Mouse (Mus musculus): ENCODE data around the gene Glyatl3.

The Glyatl3 gene

DNA sequence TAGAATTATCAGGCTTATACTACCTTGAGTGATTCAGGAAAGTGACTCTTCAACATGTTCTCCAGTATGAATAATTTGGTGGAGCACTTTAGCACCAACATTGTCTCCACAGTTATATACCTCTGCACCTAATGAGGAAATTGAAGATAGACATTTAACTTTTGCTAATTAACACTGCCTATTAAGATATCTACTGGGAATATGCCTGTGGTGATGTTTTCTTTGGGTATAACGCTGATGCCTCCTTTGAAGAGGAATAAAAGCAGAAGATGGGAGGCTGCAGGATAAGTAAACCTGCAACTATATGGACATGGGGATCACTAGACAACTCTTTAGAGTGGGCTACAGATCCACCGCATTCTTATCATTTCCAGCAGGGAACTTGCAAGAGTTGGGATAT is at the start of gene Glyatl3:
Glyatl3 (minus strand) TSS at position 101 of the 400 bp plus-strand sequence.
- DNase-seq (ENCODE audit: low spot score in 2 of 2): no peak

DNA sequence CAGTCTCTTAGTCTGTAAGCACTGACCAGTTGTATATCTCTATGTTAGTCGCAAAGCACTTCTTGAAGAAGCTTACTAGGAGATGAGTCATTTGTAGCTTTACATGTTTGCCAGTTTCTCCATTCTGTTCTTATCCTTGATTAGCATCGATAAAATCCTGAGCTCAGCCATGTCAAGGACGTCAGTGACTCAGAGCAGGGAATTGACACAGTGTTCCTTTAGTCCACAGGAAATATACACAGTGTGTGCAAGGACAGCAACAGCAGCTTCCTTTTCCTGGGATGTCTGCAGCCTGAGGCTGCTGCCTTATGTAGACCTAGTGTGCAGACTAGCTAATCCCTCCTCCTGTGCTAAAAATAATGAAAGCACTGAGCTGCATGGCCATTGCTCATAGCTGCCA is 34.4 kb upstream of the Glyatl3 start:
- DNase-seq (ENCODE audit: low spot score in 2 of 2): no peak

DNA sequence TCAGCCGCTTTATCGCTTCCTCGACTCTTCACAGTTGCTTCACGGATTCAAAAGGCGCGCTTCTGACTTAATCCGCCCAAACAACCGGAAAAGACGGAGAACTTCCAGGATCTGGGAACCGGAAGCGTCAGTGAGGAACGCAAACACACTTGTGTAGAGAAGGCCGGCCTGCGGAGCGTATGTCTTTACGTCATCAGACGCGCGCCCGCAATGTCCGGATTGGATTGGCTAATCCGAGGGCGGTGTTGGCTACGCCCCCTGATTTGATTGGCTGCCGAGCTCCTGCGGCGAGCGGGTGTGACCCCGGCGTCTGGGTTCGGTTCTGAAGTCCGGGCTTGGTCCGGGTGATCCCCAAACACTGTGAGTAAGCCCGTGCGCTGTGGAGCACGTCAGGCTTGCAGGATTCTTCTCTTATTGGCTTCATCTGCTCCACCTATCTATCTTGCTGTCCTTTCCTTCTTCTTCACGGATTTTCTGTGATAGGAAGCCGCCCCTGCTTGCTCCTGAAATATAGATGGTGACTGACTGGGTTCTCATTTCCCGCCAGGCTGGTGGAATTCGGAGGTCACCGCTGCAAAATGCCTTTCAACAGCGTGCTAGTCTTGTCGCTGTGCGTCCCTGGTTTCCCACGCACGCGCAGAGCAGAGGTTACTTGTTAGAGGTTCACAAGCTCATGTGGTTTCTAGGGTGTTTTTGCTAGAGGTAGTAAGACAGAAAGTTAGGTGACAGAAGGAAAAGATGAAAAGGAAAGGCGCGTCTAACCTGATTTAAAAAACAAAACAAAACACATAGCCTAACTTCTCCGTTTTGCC is 20.5 kb upstream of the Glyatl3 start, which contains the start of the genes Mut and Cenpq:
Mut (plus strand) TSS at position 266 of the 812 bp plus-strand sequence.
Cenpq (minus strand) TSS at position 628 of the 812 bp plus-strand sequence.
- DNase-seq (ENCODE audit: low spot score in 2 of 2): peak; percentile 99 to 100

DNA sequence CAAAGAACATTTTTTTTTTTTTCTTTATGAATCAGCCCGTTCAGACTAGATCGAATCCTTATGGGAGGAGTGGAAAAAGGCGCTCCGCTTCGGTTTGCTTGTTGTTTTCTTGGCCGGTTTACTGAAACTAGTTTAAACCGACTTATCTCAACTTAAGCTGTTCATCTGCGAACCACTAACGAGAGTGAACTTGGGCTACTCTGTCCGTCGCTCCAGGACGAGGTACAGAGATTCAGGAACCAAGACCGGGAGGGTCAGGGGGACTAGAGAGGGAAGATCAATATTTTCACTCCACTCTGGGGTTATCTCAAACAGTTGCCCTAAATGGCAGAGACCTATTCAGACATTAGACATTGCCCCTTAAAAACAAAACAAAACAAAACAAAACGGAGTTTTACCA is 19.8 kb upstream of the Glyatl3 start:
- DNase-seq (ENCODE audit: low spot score in 2 of 2): peak in 1 of 2 experiments; percentile 2

DNA sequence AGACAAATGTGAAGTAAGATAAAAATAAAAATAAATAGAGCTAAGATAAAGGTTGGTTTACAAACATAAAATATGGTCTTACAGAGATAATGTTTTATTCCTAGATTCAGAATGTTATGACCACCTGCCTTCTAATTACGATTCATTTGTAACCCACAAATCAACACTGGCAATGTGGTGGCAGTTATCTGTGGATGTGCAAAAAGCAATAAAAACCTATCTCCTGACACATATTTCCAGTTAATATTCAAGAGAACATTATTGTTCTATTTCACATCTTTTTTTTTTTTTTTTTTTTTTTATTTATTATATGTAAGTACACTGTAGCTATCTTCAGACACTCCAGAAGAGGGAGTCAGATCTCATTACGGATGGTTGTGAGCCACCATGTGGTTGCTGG is 1.3 kb upstream of the Glyatl3 start:
- no peak for DNase-seq (ENCODE audit: low spot score in 2 of 2)

DNA sequence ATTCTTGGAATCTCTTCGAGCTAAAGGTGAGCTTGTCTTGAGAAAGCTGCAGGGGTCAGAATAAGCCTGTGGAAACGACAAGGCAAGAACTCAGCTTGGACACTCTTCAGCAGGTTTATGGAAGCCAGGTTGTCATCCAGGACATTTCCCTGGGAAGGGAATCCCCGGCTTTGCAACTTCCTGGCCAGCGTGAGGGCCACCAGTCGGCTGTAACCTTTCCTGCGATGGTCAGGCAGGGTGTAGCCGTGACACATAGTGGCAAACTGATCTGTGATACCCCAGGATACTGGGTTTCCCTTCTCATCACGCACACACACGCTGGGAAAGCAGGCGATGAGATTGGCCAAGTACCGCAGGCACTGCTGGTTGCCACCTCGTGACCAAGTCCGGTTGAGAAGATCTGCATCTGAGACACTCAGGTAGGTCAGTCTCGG is 9.4 kb downstream of the Glyatl3 start:
- DNase-seq (ENCODE audit: low spot score in 2 of 2): no peak

DNA sequence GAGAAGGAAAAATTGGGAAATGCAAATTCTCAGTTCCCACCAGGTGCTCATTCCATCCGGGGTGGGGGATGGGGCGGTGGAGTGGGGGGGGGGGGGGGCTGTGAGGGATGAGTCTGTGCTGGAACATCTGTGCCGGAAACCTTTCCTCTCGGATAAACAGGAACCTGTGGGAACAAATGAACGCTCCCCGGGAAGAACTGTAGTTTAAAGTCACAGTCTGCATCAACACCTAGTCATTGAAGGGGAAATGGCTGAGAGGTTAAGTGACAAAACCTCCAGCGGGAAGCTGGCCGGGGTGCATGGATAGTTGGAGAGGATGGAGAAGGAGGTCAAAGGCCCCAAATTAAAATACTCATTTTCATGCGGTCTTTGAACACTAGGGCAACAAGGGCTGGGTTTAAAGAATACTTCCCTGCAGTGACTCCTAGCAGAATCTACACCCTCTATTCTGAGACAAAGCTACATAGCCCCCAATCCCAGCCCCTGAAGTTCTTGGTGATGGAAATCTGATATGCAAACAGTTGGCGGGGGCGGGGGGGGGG is 10.0 kb downstream of the Glyatl3 start:
- no peak for DNase-seq (ENCODE audit: low spot score in 2 of 2)

DNA sequence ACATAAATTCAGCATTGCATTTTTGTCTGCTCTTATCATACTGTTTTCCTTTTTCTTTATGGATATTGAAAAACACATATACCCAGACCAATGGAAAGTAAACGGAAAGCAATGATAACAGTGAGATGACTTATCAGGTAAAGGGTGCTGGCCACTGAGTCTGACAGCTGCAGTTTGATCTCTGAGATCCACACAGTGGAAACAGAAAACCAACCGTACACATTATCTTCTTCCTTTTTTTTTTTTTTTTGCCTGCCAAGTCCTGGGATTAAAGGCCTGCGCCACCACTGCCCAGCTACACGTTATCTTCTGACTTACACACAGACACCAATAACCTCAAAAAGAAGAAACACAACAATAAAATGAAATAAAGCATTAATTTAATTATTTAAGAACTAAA is 10.8 kb downstream of the Glyatl3 start:
- DNase-seq (ENCODE audit: low spot score in 2 of 2): no peak

DNA sequence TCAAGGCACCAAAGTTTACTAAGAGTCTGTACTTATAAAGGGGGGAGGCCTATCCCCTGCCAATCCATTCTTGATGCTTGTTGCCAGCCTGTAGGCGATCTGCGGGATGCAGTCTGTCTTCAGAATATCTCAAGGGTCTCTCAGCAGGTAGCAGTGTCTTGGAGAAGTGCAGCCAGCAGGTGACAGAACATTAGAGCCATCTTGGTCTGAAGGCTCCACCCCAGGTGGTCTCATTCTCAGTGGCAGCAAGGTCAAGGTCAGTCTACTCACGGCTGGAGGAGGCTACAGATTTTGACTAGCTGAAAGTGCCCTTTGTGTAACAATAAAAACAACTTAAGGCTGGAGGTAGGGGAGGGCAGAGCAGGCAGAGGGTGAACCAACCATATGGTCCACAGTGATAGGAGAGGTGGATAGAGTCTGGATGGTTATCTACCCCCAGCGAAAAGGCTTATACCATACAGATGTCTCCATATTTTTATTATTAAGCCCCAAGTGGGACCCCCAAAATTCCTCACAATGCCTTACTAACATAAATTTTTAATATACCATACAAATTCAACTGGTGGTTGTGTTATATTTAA is 14.3 kb downstream of the Glyatl3 start:
- DNase-seq (ENCODE audit: low spot score in 2 of 2): no peak

DNA sequence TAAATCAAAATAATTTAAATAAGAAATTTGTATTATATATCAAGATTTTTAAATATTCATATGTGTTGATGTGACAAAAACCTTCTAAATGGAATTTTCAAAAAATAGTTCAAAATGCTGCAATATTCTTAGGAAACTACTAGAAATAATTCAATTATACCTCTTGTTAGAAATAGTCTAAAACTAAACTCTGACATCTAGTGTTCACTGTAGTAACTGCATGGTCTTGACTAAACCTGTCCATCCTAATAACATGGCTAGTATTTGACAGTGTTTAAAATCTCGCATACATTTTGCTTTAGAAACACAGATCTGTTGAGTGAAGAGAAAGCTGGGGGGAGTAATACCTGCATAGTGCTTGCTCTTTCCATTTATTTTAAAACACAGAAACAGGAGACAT is 17.3 kb downstream of the Glyatl3 start:
- DNase-seq (ENCODE audit: low spot score in 2 of 2): no peak

DNA sequence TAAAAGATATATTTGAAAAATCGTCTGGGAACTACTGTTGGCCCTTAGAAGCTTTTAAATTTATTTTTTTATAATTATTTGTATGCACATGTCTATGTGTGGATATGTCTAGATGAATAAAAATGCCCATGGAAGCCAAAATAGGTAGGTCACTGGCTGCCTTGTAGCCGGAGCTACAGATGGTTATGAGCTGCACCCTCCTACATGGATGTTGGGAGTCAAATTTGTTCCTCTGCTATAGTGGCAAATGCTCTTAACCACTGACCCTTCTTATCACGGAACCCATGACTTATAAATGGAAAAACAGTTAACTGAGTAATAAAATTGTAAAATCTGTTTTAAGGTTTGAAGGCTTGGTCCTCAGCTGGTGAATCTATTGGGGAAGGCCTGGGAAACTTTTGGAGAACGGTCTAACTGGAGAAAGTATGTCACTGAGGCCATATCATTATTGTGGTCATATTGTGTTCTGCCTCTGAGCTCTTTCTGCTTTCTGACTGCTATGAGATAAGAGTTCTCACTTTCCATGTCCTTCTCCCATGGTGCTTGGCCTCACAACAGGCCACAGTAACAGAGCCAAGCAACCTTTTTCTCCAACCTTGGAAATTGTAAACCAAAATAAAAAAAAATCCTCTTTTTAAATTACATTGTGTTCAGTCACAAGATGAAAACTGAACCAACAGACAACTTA is 26.2 kb downstream of the Glyatl3 start:
- DNase-seq (ENCODE audit: low spot score in 2 of 2): no peak

DNA sequence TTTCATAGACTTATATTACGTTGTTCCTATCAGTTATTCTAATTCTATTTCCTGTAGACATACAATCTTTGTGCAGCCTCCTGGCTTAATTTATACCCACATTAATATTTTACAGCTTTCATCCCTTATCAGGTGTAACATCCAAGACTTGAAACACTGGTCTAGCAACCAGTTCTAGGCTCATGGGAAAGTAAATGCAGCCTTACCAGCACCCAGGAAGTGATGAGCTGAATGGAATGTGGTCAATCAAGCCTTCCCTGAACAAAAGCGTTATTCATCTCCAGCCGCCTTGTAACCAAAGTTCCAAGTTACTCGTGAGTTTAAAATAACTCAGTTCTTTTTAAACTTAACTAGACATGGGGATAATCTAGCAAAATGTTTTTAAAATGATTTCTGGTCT is 29.0 kb downstream of the Glyatl3 start:
- DNase-seq (ENCODE audit: low spot score in 2 of 2): no peak

DNA sequence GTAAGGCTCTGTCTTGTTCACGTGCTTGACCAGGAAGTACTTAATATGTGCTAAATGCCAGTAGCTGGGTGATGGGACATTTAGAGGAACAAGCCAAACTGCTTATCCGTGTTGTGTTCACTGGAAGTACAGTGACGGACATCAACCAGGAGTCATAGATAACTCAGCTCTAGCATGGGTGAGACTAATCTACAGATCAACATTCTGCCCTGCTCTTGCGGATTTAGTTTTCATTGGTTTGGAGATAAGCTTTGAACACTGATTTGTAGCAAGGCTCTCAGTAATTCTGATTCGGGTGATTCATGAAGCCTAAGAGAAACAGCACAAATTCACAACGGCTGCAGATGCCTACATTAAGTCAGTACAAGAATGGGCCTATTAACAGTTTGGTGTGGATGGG is 32.0 kb downstream of the Glyatl3 start:
- no peak for DNase-seq (ENCODE audit: low spot score in 2 of 2)

DNA sequence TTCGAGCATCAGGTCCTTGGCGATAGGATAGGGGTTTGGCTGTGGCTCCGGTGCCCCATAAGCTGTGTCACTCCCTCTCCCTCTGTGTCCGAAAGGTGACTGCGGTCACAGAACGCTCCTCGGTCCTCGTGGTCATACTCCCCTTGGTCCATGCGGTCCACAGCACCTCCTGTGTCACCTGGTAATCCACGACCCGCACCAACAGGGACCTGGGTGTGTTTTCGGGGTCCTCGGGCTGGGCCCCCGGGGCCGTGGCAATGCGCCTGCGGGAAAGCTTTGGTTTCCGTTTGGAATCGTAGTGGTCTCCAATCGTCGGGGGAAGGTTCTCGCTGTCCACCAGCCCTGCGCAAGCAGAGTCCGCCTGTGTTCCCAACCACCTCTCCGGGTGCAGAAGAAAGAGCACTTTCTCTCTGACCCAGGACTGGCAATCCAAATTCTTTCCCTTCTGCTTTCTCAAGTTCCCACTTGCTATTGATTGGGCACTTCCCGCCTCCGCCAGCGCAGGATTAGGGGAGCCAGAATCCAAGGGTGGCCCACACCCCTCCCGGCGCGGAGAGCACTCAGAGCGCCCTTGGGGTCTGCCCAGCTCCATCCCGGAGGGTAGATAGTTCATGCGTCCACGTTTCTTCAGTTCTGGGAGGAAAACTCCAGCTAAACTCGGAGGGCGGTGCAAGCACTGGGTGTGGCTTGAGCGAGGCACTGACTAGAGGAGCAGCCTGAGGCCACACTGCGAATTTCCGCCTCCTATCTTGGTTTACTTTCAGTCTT is 34.0 kb downstream of the Glyatl3 start, which contains the start of gene 9130008F23Rik:
9130008F23Rik (minus strand) TSS at position 636 of the 768 bp plus-strand sequence.
- DNase-seq (ENCODE audit: low spot score in 2 of 2): no peak

DNA sequence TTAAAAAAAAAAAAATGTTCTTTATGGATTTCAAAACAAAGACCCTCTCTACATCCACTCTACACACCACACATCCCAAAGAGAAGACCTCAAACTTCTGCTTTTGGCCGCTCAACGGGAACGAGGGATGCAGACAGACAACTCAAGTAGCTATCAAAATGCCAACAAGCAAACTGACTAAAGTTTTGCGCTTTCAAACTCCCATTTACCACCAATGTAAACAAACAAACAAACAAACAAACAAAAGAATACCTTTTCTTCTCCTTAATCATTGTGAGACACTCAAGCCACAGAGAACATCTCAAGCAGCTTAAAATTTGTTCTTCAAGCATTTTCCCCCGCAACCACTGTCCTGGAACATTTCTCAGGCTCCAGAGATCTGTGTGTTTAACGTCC is 34.6 kb downstream of the Glyatl3 start:
- no peak for DNase-seq (ENCODE audit: low spot score in 2 of 2)

DNA sequence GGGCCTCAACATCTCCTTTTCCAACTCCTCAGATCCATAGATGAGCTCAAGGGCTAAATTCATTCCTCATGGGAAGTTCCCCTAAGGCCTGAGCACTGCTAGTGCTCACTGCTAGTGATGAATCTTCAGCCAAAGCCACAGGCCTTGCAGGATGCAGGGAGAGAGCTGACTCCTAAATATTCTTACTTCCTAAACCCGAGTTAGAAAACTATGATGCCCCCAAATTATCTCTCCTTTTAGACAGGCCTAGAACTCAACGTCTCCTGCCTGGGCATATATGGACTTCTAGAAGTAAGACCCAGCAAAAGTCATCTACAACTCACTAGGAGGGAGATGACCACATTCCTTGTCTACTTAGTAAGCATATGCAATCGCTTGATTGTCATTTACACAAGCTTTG is 36.4 kb downstream of the Glyatl3 start:
- DNase-seq (ENCODE audit: low spot score in 2 of 2): no peak

DNA sequence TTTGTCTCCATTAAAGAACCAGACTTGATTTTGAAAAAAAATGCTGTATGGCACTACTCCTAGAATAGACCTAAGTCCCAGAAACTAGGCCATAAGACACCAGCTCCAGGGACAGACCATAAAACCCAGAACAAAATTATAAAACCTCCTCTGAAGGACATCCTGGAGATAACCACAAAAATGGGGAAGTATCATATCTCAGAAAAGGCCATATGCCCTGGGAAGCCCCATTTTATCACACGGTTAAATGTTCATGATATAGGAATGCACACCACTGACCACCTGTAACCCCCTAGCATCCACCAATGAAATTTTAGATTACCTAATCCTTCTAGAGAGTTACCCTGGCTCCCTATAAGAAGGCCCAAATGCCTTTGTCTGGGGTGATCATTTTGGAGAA is 38.6 kb downstream of the Glyatl3 start:
- no peak for DNase-seq (ENCODE audit: low spot score in 2 of 2)

DNA sequence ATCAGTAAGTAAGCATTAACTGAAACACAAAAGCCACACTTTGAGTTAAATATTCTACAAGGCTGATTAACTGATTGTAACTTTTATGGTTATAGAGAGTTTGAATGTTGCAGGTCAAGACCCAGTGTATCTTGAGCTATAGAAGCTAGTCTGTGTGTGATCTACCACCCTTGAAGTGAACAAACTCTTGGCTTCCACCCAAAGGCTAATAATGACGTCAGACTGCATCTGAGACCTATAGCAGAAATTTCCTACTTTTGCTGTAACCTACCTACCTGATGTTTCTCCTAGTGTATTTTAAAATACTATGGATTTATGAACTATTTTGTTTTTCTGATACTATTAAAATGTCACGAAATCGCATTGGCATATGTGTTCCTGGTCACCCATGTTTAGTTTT is 39.4 kb downstream of the Glyatl3 start:
- DNase-seq (ENCODE audit: low spot score in 2 of 2): no peak

DNA sequence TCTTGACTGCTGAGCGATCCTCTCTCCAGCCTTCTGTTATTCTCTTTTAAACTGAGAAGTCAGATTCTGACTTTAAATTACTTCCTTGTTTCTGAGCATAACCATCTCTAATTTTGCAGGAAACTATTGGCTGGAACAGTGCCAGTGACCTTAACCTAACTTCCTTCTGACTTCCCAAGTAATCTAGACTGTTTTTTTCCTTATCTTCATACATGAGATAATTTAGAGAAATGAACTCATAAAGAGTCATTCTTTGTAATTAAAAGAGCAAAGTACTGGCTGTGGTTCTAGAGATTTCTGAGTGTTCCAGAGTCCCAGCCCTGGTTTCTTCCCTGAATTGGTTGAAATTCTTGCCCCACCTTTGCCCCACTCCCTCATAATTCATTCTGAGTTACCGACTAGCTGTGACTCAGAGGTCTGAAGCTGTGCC is 40.6 kb downstream of the Glyatl3 start:
- DNase-seq (ENCODE audit: low spot score in 2 of 2): no peak

DNA sequence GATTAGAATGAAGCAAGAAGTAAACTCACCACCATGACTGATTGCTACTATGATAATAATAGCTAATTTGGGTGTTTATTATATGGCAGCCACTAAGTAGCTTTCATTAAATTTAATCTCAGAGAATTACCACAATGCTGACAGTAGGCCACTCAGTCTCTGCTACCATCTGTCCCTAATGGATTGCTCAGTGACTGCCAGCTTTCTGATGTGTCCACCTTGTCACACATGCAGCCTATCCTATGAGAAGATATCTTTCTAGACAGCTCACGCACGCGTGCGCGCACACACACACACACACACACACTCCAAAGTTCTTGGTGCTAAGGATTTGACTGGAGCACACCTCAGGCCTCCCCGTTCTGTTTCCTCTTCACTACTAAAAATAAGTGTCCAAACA is 41.5 kb downstream of the Glyatl3 start:
- DNase-seq (ENCODE audit: low spot score in 2 of 2): no peak

DNA sequence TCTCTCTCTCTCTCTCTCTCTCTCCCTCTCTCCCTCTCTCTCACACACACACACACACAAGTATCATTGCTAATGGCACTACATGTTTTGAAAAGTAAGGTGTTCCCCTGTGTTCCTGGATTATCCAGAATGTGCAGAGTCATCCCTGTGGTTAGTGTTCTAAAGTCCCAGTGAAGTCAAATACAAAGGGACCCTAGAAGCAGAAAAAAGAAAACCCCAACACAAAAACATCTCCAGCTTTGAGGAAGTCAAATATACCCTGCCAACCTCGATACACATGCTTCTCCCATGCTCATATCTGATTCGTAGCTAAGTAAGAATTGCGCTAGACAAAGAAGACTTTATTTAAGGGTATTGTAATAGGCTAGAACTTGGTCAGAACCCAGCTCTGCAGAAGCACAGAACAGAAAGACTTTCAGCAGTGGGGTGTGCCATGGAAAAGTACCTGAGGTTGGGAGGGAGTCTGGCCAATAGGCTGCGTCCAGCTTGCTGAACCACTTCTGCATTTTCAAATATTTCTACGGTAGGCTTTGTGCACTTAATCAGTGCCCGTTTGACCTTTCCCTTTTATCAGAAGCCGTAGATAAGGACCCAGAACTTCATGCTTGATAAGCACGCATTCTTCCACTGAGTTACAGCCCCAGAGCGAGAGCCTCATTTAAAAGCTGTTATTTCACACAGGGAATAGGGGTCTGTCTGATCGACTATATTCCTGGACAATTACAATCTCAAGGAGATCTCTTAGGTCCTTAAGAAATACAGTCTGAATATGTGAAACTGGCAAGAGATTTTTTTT is 45.0 kb downstream of the Glyatl3 start:
- no peak for DNase-seq (ENCODE audit: low spot score in 2 of 2)
